Mouse (Mus musculus): ENCODE measurements around the gene Etv2.

Gene Etv2

GRCm38 (mm10) chr7:30613529-30614112 lies 22.0 kb downstream of the Etv2 start:
- peak; percentile 65 to 88 for DNase-seq (ENCODE audit: low spot score in 2 of 2)

DNA sequence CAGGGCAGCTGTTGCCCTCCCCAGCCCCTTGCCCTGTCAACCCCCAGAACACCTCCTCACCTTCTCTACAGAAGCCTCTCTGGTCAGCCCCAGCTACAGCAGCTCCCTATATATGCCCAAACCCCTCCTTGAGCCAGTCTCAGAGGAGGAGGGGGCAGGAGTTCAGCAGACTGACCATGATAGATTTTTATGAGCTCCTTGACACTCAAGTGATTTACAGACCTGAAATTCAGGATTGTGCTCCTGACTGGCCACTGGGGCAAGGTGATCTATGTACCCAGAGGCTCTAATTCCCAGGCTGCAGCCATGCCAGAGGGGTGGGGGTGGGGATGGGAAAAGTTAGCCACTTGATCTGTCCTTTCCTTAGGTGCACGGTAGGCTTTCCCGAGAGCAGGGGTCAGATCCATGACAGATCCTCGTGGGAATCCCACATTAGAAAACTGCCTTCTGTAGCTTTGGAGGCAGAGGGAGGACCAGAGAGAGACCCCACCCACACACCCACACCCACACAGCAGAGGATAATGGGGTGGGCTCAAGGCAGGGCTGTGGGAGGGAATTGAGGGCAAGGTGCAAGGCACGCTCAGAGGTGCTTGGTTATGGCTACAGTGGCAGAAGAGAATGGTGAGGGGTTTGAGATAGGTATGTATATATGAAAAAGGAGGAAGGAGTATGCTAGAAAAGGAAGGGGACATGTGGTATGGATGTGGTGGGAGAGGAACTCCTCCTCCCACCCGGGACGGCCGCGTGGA lies 22.8 kb downstream of the Etv2 start, which contains the start of gene Upk1a:
Gene Upk1a (minus strand): TSS at position 194 of the 749 bp plus-strand sequence.
- DNase-seq (ENCODE audit: low spot score in 2 of 2) = no peak

GRCm38 (mm10) chr7:30610043-30610442 lies 25.6 kb downstream of the Etv2 start:
- peak in 1 of 2 experiments; percentile 60 for DNase-seq (ENCODE audit: low spot score in 2 of 2)

- peak in 1 of 2 experiments; percentile 53 for DNase-seq (ENCODE audit: low spot score in 2 of 2)
Observed at GRCm38 (mm10) chr7:30608476-30608875, 27.2 kb downstream of the Etv2 start.

GRCm38 (mm10) chr7:30607706-30608309 lies 27.8 kb downstream of the Etv2 start:
- DNase-seq (ENCODE audit: low spot score in 2 of 2) = peak; percentile 64 to 86

DNA sequence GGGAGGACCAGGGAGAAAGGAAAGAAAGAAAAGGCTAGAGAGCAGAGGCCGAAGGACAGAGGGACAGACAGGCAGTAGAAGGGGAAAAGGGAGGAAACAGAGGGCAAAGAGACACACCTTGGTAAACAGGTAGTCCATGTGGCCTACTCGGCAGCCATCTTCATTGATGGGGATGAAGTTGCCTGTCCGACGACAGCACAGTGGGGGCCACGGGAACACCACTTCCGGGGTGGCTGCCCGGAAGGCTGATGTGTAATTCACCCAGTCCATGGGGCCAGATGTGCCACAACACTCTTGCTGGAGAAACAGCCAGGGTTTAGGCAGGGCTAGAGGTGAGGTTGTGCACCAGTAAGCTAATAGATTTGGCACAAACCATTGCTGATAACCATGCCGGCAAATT lies 30.7 kb downstream of the Etv2 start:
- DNase-seq (ENCODE audit: low spot score in 2 of 2) = no peak

DNA sequence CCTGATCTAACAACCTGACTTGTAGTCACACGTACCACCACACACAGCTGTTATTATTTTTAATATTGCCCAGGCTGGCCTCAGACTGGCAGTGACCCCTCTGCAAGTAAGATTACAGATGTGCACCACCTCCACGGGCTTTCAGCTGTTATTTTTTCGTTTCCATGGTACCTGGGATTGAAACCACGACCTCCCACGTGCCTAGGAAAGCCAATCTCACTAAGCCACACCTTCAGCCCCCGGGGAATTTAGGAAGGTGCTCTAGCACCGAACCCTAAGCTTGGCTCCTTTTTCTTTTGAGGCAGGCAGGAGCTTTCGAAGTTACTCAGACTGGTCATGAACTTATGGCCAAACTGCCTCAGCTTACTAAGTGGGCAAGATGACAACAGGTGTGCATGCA lies 31.2 kb downstream of the Etv2 start:
- no peak for DNase-seq (ENCODE audit: low spot score in 2 of 2)

DNA sequence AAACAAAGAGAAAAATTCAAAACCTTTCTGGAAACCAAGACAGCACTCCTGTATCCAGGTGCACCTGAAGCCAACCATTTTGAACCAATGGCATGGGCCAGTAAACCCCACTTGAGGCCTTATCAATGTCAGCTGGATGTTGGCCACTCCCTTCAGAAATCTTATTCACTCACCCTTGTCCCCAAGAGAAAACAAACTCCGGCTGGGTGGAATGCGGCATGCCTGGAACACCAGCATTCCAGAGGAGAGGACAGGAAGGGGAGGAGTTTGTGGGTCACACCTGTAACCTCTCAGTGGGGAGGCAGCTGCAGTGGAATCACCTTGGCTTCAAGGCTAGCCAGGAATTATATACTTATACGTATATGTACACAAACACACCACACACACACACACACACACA lies 33.1 kb downstream of the Etv2 start:
- no peak for DNase-seq (ENCODE audit: low spot score in 2 of 2)

DNA sequence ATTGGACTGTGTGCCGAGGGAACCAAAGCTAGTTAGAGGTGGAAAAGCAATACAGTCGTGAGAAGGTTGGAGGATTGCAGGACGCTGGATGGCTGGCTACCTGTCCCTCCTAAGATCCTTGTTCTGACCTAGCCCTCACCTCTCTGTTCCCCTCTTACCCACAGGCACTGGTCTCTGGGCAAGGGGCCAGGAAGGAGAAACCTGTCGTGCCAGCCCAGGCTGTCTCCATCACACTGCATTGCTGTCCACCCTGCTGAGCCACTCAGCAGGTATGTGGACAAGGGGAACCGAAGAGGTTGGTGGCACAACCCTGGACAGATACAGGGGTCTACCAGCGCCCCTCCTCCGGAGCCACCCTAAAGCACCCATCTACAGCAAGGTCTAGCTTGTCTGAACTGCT lies 35.0 kb downstream of the Etv2 start:
- DNase-seq (ENCODE audit: low spot score in 2 of 2) = no peak

DNA sequence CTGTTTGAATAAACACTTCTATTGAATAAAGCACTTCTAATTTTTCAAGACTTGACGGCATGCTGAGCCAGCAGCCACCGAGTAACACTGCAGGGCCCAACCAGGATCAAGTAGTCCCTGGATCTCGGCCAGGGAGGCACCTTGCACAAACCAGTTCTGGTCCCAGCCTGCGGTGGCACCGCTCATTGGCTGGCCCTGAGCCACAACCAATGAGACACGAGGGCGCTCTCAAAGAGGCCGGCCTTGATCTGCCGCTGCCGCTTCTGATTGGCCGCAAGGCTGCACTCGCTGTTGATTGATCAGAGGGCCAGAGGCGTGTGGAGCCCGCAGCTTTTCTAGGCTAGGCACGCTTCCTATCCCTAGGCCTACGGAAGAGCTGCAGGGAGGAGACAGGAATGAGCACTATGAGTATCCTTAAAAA lies 35.7 kb downstream of the Etv2 start:
- DNase-seq (ENCODE audit: low spot score in 2 of 2) = peak; percentile 82 to 87

- DNase-seq (ENCODE audit: low spot score in 2 of 2) = no peak
Observed at GRCm38 (mm10) chr7:30598786-30599185, 36.9 kb downstream of the Etv2 start, which contains the start of gene Zbtb32. TSS of gene Zbtb32 (minus strand) at chr7:30598909.

DNA sequence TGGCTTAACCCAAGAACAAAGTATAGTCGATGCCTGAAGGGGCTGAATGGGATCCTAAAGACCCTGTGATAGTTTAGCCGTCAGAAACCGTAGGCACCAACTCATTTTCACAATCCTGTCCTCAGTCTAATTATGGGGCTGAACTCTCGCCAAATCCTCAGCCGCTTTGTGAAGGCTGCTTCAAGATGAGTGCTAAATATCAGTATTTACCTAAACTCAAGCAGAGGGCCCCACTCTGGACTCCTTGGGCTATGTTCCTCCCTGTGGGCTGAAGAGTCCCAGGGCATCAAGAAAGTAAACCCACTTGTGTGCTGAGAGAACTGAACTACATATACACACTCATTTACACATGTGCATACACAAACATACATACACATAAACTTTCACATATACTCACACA lies 38.8 kb downstream of the Etv2 start:
- no peak for DNase-seq (ENCODE audit: low spot score in 2 of 2)

GRCm38 (mm10) chr7:30596093-30596492 lies 39.6 kb downstream of the Etv2 start:
- DNase-seq (ENCODE audit: low spot score in 2 of 2) = no peak

- no peak for DNase-seq (ENCODE audit: low spot score in 2 of 2)
Observed at GRCm38 (mm10) chr7:30594510-30595024, 41.1 kb downstream of the Etv2 start.

GRCm38 (mm10) chr7:30593579-30594509 lies 41.8 kb downstream of the Etv2 start:
- DNase-seq (ENCODE audit: low spot score in 2 of 2) = no peak

DNA sequence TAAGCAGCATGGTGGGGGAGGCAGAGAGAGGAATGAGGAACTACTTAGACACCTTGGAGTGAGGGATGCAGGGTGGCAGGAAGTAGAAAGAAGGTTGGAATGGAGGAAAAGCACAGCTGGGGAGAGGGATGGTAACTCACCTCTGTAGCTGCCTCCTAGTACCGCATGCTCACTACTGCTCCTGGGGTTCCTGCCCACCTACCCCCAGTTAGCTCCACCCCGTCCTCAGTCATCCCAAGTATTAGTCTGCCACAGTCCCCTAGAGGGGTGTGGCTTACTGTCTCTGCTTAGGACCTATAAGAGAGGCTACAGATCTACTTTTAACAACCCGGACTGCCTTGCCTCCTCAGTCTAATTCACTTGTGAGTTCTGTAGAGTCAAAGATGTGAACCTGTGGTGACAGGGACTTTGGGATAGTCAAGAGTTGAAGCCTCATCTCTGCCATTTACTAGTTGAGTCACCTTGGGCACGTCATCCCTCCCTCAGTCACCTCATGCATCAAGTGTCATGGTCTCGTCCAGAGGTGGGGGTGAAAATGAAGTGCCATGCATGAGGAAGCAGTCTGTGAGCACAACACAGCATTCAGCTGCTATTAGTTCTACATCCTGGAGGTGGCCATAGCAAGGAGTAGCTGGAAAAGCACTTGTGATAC lies 42.8 kb downstream of the Etv2 start:
- no peak for DNase-seq (ENCODE audit: low spot score in 2 of 2)

DNA sequence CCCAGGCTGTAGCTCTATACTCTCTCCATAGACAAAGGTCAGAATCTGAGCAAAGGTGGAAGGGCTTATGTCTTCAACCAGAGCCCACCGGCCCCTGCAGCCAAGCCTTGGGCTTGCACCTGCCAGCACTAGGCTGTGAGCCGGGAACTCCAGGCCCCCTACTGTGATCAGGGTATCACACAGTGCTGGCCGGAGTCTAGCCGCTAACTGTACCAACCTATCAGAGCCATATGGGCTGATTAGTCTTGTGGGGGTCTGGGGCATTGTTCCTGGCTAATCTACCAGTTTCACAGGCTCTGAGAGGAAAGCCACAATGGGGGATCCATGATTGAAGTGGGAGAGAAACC lies 44.1 kb downstream of the Etv2 start:
- no peak for DNase-seq (ENCODE audit: low spot score in 2 of 2)

DNA sequence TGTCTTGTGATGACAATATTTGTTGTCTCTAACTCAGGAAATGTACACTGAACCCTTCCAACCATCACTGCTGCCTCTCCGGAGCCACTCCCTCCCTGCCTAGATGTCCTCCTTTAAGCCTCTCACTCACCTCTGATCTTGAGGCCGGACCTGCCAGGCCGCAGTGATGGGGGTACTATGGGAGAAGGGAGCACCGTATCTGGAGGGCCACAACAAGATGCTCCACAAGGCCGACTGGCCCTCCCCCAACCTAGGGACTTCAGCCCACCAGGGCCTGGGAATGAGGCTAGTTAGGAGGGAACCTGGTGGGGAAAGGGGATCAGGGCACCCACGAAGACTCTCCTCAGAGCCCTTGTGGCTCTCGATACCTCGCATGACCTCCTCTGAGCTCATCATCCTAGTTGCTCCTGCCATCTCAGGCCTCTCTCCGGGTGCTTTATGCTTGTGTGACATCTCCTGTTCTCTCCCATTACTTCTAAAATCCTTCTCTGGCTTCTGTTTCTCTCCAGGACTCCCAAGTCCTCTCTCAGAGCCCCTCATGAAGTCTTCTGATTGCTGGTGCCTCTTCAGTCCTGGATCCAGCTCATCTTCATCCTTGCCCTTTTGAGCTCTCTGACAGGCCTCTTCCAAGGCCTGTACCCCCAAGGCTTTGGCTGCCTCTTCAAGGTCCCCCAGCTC lies 44.6 kb downstream of the Etv2 start:
- no peak for DNase-seq (ENCODE audit: low spot score in 2 of 2)

GRCm38 (mm10) chr7:30589435-30590301 lies 46.0 kb downstream of the Etv2 start:
- DNase-seq (ENCODE audit: low spot score in 2 of 2) = peak; percentile 82 to 94

Measured in spleen, postnatal 4 days (tissue).